Mouse (Mus musculus) ES-E14 (cell line): ENCODE measurements around the gene Acvr1. TPM values are rescaled to one million over a fixed set of nuclear protein-coding genes. Genes with fewer than 3 reads are reported as not detected.

Experiments used
- DNase-seq: peaks from one replicate; pipeline ENCODE4 v3.0.0-alpha.2; 2013; ENCODE audit warnings: low read depth, low spot score
- H3K27ac ChIP-seq: 2 replicates; pipeline ENCODE4 v1.5.1; 2012; ENCODE audit warnings: low read depth, mild to moderate bottlenecking, low read length, moderate library complexity, mixed read lengths; ENCODE audit not compliant: poor library complexity, insufficient read depth, severe bottlenecking
- H3K36me3 ChIP-seq: 2 replicates; pipeline ENCODE4 v1.6.1; 2012; ENCODE audit warnings: mild to moderate bottlenecking, low read length, moderate library complexity, mixed read lengths; ENCODE audit not compliant: control insufficient read depth, poor library complexity, insufficient read depth, severe bottlenecking
- H3K4me1 ChIP-seq, 2 experiments: fragments of 150-350 bp in 1 of 2; sonication (generic) in 1 of 2; 2 replicates each; pipeline ENCODE4 v1.6.1; 2012; ENCODE audit warnings: low read length in 2 of 2, mild to moderate bottlenecking in 1 of 2, mixed read lengths in 1 of 2; ENCODE audit not compliant: control insufficient read depth in 2 of 2, insufficient read depth in 2 of 2, poor library complexity in 1 of 2
- H3K4me3 ChIP-seq, 2 experiments: fragments of 150-350 bp in 1 of 2; sonication (generic) in 1 of 2; 2 replicates each; pipeline ENCODE4 v1.5.1; 2012; ENCODE audit warnings: low read length in 2 of 2, low read depth in 1 of 2, mild to moderate bottlenecking in 1 of 2, mixed read lengths in 1 of 2; ENCODE audit not compliant: insufficient read depth in 1 of 2, poor library complexity in 1 of 2, severe bottlenecking in 1 of 2
- H3K9ac ChIP-seq: 2 replicates; pipeline ENCODE4 v1.6.1; 2012; ENCODE audit warnings: low read depth, mild to moderate bottlenecking, low read length, mixed read lengths; ENCODE audit not compliant: poor library complexity, insufficient read depth, severe bottlenecking
- H3K9me3 ChIP-seq: fragments of 150-350 bp; sonication (generic); 2 replicates; pipeline ENCODE4 v1.6.1; 2012; ENCODE audit warnings: low read depth, mild to moderate bottlenecking, low read length; ENCODE audit not compliant: control insufficient read depth, insufficient read depth
- CHD2 ChIP-seq: IDR thresholded peaks from 2 replicates; pipeline ENCODE4 v1.6.1; 2014; ENCODE audit warnings: mild to moderate bottlenecking, low read depth, low read length, inconsistent platforms
- HCFC1 ChIP-seq: IDR thresholded peaks from 2 replicates; pipeline ENCODE4 v1.6.1; 2012; ENCODE audit warnings: low read length, inconsistent platforms, borderline replicate concordance; ENCODE audit not compliant: insufficient read depth
- MAFK ChIP-seq: IDR thresholded peaks from 2 replicates; pipeline ENCODE4 v1.6.1; 2014; ENCODE audit warnings: mild to moderate bottlenecking, low read depth, low read length, inconsistent platforms; ENCODE audit not compliant: insufficient read depth
- ZC3H11A ChIP-seq: IDR thresholded peaks from 2 replicates; pipeline ENCODE4 v1.6.1; 2012; ENCODE audit warnings: low read depth, mild to moderate bottlenecking, inconsistent platforms, low read length, borderline replicate concordance
- ZNF384 ChIP-seq: IDR thresholded peaks from 2 replicates; pipeline ENCODE4 v1.6.1; 2012; ENCODE audit warnings: low read depth, low read length, inconsistent platforms
- in situ Hi-C, 2 experiments: fragments of 600-800 bp; cut with MboI; formaldehyde crosslinking; loops; one replicate each; pipeline ENCODE4 v1.15.1; 2025; ENCODE audit warnings: low sequenced_read_pairs in 2 of 2, inconsistent platforms in 1 of 2; ENCODE audit not compliant: unreplicated experiment in 2 of 2
- total RNA-seq: library from RNA; depleted of rRNA; stranded (reverse); fragments of 300-350 nt; gene quantifications from 2 replicates; pipeline ENCODE4 v1.2.3, GENCODE M21; 2012

The Acvr1 gene
- total RNA-seq, 1 experiment = 6.6 TPM

- in situ Hi-C loops = no loop called here
- no peaks in the 10 kb centered on the region; the same call in 1 of the 2 replicates for H3K36me3 ChIP-seq
- H3K4me3 ChIP-seq = no peak overlapping the region
- peak; percentile 51; the same call in 1 of the 2 replicates for TF ChIP-seq MAFK
- no peak for TF ChIP-seq ZNF384
- DNase-seq = no peak
- no peak overlapping the region for H3K9ac ChIP-seq
- H3K9me3 ChIP-seq = no peaks in the 10 kb centered on the region
- H3K27ac ChIP-seq = no peak overlapping the region
- peaks cover 1 to 5% of the 10 kb centered on the region in 2 experiments; a peak in 1 of 4 replicates for H3K4me1 ChIP-seq
These were observed 80.3 kb downstream of the Acvr1 start for GRCm38 (mm10) chr2:58486441-58487278.

DNA sequence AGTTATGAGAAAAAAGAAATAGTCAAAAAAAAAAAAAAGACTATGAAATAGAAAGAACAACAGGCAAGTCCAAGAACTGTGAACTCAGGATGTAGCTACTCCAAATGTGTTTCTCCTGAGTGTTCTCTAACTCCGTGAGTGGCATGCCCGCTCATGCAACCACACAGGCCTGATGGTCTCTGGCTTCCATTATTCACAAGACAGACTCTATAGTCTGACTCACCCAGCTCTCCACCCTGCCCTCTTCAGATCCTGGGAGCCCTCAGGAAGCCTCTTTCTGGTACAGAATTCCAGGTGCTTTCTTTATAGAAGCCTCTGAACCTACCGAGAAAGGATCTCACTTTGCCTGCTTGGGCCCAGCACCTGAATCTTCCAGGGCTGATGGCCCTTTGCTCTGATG lies 81.3 kb downstream of the Acvr1 start:
- Histone ChIP-seq H3K36me3 (no peaks in the 10 kb centered on the region; the same call in 1 of the 2 replicates), H3K27ac (no peak overlapping the region), H3K4me1 (peaks cover 1 to 8% of the 10 kb centered on the region in 2 experiments; a peak in 1 of 4 replicates), H3K9me3 (no peaks in the 10 kb centered on the region), H3K9ac (no peak overlapping the region), H3K4me3 (no peak overlapping the region)
- in situ Hi-C loops = no loop called here
- no peak for TF ChIP-seq HCFC1
- TF ChIP-seq MAFK = no peak
- TF ChIP-seq ZNF384 = no peak
- no peak for TF ChIP-seq CHD2
- DNase-seq = no peak

DNA sequence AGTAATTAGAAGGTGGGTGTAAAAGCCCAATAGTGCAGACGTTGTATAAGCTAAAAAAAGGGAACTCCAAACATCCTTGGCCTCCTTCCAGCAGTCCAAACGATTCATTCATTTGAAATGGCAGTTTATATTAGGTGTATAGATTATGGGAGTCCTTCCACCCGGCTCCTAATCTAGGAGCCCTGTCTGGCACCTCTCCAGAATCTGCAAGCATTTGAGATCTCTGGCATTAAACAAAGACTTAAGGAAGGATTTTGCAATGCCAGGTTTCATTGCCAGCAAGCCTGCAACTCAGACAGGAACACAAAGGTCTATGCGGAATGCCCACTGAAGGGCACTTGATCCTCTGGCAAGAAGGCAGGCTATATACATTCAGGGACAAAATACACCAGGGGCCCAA lies 81.8 kb downstream of the Acvr1 start:
- in situ Hi-C loops = no loop called here
- Histone ChIP-seq H3K9ac (no peak overlapping the region), H3K36me3 (no peaks in the 10 kb centered on the region; the same call in 1 of the 2 replicates), H3K4me3 (no peak overlapping the region), H3K27ac (no peak overlapping the region), H3K9me3 (no peaks in the 10 kb centered on the region), H3K4me1 (peaks cover 1 to 8% of the 10 kb centered on the region in 2 experiments; a peak in 1 of 4 replicates)
- DNase-seq = no peak
- TF ChIP-seq ZNF384 (no peak), MAFK (no peak), ZC3H11A (no peak), CHD2 (no peak), HCFC1 (no peak)

DNA sequence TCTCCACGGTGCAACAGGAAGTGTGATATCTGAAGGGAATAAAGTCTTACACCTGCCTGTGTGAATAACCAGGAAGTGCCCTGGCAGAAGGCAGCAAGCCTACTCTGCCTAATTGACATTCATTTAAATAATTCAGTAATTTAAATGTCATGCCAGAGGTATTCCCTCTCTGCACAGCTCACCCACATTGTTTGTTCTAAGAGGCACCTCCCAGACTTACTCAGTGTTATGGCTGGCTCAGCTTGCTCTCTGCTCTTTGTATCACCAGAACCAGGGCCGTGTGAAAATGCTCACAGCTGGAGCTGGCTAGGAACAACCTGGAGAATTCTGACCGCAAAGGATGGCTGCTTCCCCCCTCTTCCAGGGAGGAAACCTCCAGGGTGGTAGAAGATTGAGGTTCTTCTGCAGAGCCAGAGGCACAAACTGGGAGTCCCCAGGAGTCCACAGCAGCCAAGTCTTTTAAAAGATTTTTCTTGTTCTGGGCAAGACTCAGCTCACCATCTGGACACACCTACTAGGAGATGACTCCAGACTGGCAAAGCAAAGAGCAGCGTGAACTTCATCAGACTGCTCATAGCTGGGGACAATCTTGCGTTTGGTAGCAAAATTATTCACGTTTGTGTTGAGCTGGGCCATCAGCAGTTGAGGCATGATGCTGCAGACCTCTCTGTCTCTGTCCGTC lies 82.5 kb downstream of the Acvr1 start:
- H3K4me3 ChIP-seq = no peak overlapping the region
- no peak for TF ChIP-seq HCFC1
- no peak for TF ChIP-seq MAFK
- no peak for TF ChIP-seq ZC3H11A
- no peak for TF ChIP-seq ZNF384
- no peak for TF ChIP-seq CHD2
- no peak overlapping the region for H3K9ac ChIP-seq
- peaks cover 1 to 8% of the 10 kb centered on the region in 2 experiments; a peak in 1 of 4 replicates for H3K4me1 ChIP-seq
- DNase-seq = no peak
- H3K9me3 ChIP-seq = no peaks in the 10 kb centered on the region
- in situ Hi-C loops = no loop called here
- H3K36me3 ChIP-seq = no peaks in the 10 kb centered on the region; the same call in 1 of the 2 replicates
- no peak overlapping the region for H3K27ac ChIP-seq
